Mouse (Mus musculus) midbrain, embryonic 10.5 days (tissue): ENCODE measurements at regions not wholly inside any gene's neighbourhood (a gene's known extent, or its start where the extent isn't known, plus 50 kb on each side); places are given as distances from the start of the nearest gene placed in this dataset.

ENCODE experiments used
- DNase-seq: peaks from one replicate; pipeline ENCODE4 v3.0.0-alpha.2; 2017; ENCODE audit warnings: low spot score
- H3K27ac ChIP-seq: fragments of 300-500 bp; sonication (generic); replicated peaks from 2 replicates; pipeline ENCODE4 v1.5.1; 2016; ENCODE audit warnings: mild to moderate bottlenecking
- H3K27me3 ChIP-seq: fragments of 300-500 bp; sonication (generic); 2 replicates; pipeline ENCODE4 v1.6.1; 2016; ENCODE audit warnings: low read depth, mild to moderate bottlenecking; ENCODE audit not compliant: poor library complexity, severe bottlenecking
- H3K36me3 ChIP-seq: fragments of 300-500 bp; sonication (generic); 2 replicates; pipeline ENCODE4 v1.6.1; 2016; ENCODE audit warnings: mild to moderate bottlenecking, moderate library complexity
- H3K4me1 ChIP-seq: fragments of 300-500 bp; sonication (generic); 2 replicates; pipeline ENCODE4 v1.6.1; 2016
- H3K4me3 ChIP-seq: fragments of 300-500 bp; sonication (generic); 2 replicates; pipeline ENCODE4 v1.5.1; 2016; ENCODE audit warnings: mild to moderate bottlenecking, moderate library complexity
- H3K9me3 ChIP-seq: fragments of 300-500 bp; sonication (generic); replicated peaks from 2 replicates; pipeline ENCODE4 v1.6.1; 2016; ENCODE audit warnings: mild to moderate bottlenecking
- WGBS: fragments of 180-500 bp; shearing (Covaris S2); methylation state at CpG from one replicate; pipeline ENCODE4 v1.1.7; 2016; 5-methylcytosine and 5-hydroxymethylcytosine counted together

DNA sequence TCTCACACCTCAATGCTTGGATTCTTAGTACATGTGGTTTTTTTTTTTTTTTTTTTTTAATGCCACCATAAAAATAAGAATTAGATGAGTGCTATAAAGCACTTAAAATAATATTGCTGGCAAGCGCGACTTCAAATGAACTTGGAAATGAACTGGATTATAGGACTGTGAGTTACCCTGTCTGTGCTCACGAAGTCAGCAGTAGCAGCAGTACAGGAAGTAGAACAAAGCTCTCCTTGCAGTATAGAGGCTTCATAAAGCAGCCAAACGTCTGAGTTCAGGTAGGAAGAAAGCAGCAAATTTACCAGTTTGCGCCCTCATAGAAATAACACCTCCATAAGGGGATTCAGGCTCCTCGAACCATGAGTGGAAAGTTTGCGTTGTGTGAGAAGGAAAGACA lies 115.6 kb upstream of the Fat1 start:
- H3K4me1 ChIP-seq = no peaks in the 10 kb centered on the region
- no peak for DNase-seq
- no peak overlapping the region for H3K4me3 ChIP-seq
- WGBS = 90% methylated on average over 7 of the region's 7 CpGs
- no peaks in the 10 kb centered on the region for H3K27me3 ChIP-seq
- no peak overlapping the region for H3K27ac ChIP-seq
- H3K9me3 ChIP-seq = peaks cover 9% of the 10 kb centered on the region
- no peaks in the 10 kb centered on the region for H3K36me3 ChIP-seq

GRCm38 (mm10) chr8:44825183-44825757 lies 110.0 kb upstream of the Fat1 start:
- DNase-seq = no peak
- Histone ChIP-seq H3K27me3 (no peaks in the 10 kb centered on the region), H3K9me3 (peaks cover 9% of the 10 kb centered on the region), H3K4me3 (no peak overlapping the region), H3K27ac (no peak overlapping the region), H3K4me1 (peaks cover 10% of the 10 kb centered on the region), H3K36me3 (no peaks in the 10 kb centered on the region)
- WGBS = 89% methylated on average over 6 of the region's 6 CpGs

- peaks cover 10% of the 10 kb centered on the region for H3K4me1 ChIP-seq
- no peak overlapping the region for H3K4me3 ChIP-seq
- 45% methylated on average over 13 of the region's 13 CpGs for WGBS
- H3K9me3 ChIP-seq = peaks cover 9% of the 10 kb centered on the region
- no peaks in the 10 kb centered on the region for H3K27me3 ChIP-seq
- H3K27ac ChIP-seq = no peak overlapping the region
- H3K36me3 ChIP-seq = no peaks in the 10 kb centered on the region
- peak; percentile 39 for DNase-seq
These were observed 108.3 kb upstream of the Fat1 start for GRCm38 (mm10) chr8:44826936-44827335.

- no peak for DNase-seq
- no peak overlapping the region for H3K4me3 ChIP-seq
- H3K27ac ChIP-seq = no peak overlapping the region
- H3K4me1 ChIP-seq = peaks cover 10% of the 10 kb centered on the region
- H3K9me3 ChIP-seq = peaks cover 9% of the 10 kb centered on the region
- no peaks in the 10 kb centered on the region for H3K36me3 ChIP-seq
- no peaks in the 10 kb centered on the region for H3K27me3 ChIP-seq
- WGBS = 85% methylated on average over 3 of the region's 3 CpGs
These were observed 107.2 kb upstream of the Fat1 start for GRCm38 (mm10) chr8:44828026-44828425.

- no peak overlapping the region for H3K27ac ChIP-seq
- DNase-seq = no peak
- H3K4me1 ChIP-seq = 0 out of 2 replicates have a peak, but pooled peaks cover 4% of the 10 kb centered on the region
- no peaks in the 10 kb centered on the region for H3K27me3 ChIP-seq
- 81% methylated on average over 8 of the region's 8 CpGs for WGBS
- H3K36me3 ChIP-seq = no peaks in the 10 kb centered on the region
- no peaks in the 10 kb centered on the region for H3K9me3 ChIP-seq
- no peak overlapping the region for H3K4me3 ChIP-seq
These were observed 96.8 kb upstream of the Fat1 start for GRCm38 (mm10) chr8:44838431-44838830.

- H3K4me1 ChIP-seq = 0 out of 2 replicates have a peak, but pooled peaks cover 4% of the 10 kb centered on the region
- 84% methylated on average over 13 of the region's 13 CpGs for WGBS
These were observed 95.6 kb upstream of the Fat1 start for GRCm38 (mm10) chr8:44839504-44840209.

DNA sequence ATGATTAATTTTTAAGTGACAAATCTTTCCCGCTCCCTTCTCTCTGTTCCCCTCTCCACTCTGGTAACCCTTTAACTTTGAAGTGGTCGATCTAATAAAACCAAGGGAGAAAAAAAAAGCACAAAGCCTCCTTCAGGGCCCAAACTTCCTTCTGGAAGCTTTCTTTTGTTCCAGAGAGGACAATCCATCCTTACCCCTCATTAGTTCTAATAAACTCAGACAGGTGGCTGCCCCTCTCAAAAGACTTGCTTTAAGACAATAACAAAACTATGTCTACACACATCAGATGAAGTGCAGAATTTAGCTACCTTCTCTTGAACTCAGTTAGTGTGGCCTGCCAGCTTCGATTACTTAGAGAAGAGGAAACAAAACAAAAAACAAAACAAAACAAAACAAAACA lies 94.6 kb upstream of the Fat1 start:
- Histone ChIP-seq H3K4me1 (0 out of 2 replicates have a peak, but pooled peaks cover 4% of the 10 kb centered on the region), H3K27me3 (no peaks in the 10 kb centered on the region), H3K36me3 (no peaks in the 10 kb centered on the region), H3K4me3 (no peak overlapping the region), H3K9me3 (no peaks in the 10 kb centered on the region), H3K27ac (no peak overlapping the region)
- no peak for DNase-seq
- 55% methylated on average over 3 of the region's 3 CpGs for WGBS

More at GRCm38 (mm10) chr8:44839504-44840209, 95.6 kb upstream of the Fat1 start:
- no peaks in the 10 kb centered on the region for H3K36me3 ChIP-seq
- no peak overlapping the region for H3K27ac ChIP-seq
- no peak for DNase-seq
- H3K9me3 ChIP-seq = no peaks in the 10 kb centered on the region
- H3K4me3 ChIP-seq = no peak overlapping the region
- no peaks in the 10 kb centered on the region for H3K27me3 ChIP-seq

DNA sequence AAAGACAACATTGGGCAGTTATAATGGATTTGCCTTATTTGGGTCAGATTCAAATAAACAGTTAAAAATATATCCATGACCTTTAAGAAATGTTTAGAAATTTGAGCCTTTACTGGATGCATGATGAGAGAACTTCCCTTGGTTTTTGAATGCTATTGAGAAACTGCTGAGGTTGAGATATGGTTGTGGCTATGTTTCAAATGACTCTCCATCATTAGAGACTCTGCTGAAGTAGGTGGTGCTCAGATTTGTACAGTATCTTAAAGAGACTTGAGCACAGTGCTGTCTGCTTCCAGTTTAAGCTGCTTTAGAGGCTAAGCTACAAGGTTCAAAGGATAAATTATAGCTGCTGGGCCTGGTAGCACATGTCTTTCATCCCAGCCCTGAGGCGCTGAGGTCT lies 90.9 kb upstream of the Fat1 start:
- no peak for DNase-seq
- no peak overlapping the region for H3K4me3 ChIP-seq
- H3K36me3 ChIP-seq = no peaks in the 10 kb centered on the region
- 0 out of 2 replicates have a peak, but pooled peaks cover 4% of the 10 kb centered on the region for H3K4me1 ChIP-seq
- H3K27ac ChIP-seq = no peak overlapping the region
- no peaks in the 10 kb centered on the region for H3K9me3 ChIP-seq
- WGBS = 86% methylated on average over 1 of the region's 1 CpGs
- no peaks in the 10 kb centered on the region for H3K27me3 ChIP-seq

DNA sequence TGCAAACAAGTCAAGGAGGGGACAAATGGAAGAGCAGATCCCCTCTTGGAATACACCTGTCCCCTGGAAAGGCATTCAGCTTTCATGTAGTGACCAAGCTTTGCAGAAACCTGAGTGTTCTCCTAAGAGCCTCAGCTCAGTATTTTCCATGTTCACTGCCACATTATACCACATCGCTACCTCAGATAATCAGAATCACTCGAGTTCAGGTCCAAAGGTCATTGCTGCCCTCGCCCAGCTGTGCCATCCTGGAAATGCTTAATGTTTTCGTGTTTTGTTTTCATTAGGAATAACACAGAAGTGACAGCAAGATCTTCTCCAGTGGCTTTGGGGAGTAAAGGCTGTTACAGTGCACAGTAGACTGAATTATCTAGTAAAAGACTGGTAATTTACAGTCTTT lies 83.0 kb upstream of the Fat1 start:
- H3K4me1 ChIP-seq = no peaks in the 10 kb centered on the region
- no peak overlapping the region for H3K27ac ChIP-seq
- no peaks in the 10 kb centered on the region for H3K36me3 ChIP-seq
- whole genome bisulfite sequencing = 86% methylated on average over 4 of the region's 4 CpGs
- H3K27me3 ChIP-seq = no peaks in the 10 kb centered on the region
- no peak overlapping the region for H3K4me3 ChIP-seq
- no peaks in the 10 kb centered on the region for H3K9me3 ChIP-seq
- DNase-seq = no peak

GRCm38 (mm10) chr8:44855115-44855514 lies 80.1 kb upstream of the Fat1 start:
- DNase-seq = no peak
- no peak overlapping the region for H3K4me3 ChIP-seq
- H3K9me3 ChIP-seq = no peaks in the 10 kb centered on the region
- H3K4me1 ChIP-seq = no peaks in the 10 kb centered on the region
- H3K27ac ChIP-seq = no peak overlapping the region
- H3K36me3 ChIP-seq = no peaks in the 10 kb centered on the region
- WGBS = 94% methylated on average over 4 of the region's 4 CpGs
- no peaks in the 10 kb centered on the region for H3K27me3 ChIP-seq

DNA sequence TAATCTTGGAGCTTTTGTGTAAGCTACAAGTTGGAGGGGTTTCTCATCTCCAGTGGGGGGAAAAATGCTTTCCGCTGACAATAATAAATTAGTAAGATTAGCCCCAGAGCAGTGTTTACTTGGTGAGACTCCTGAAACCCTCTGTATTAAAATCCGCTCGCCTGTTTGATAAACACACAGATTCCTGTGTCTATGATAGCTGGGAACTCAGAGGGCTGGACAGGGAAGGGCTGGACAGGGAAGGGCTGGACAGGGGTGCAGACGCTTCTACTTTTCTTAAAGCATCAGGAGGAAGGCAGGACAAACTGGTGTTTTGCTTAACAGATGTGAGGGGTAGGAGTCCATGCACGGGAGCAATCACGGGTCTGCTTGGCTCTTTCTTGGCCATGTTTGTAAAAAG lies 68.0 kb upstream of the Fat1 start:
- no peak for DNase-seq
- Histone ChIP-seq H3K27ac (no peak overlapping the region), H3K4me3 (no peak overlapping the region), H3K36me3 (no peaks in the 10 kb centered on the region), H3K4me1 (no peaks in the 10 kb centered on the region), H3K27me3 (no peaks in the 10 kb centered on the region), H3K9me3 (no peaks in the 10 kb centered on the region)
- 82% methylated on average over 6 of the region's 6 CpGs for WGBS

GRCm38 (mm10) chr8:44867666-44868065 lies 67.6 kb upstream of the Fat1 start:
- no peak overlapping the region for H3K27ac ChIP-seq
- no peak overlapping the region for H3K4me3 ChIP-seq
- H3K36me3 ChIP-seq = no peaks in the 10 kb centered on the region
- 82% methylated on average over 5 of the region's 5 CpGs for WGBS
- no peaks in the 10 kb centered on the region for H3K27me3 ChIP-seq
- H3K4me1 ChIP-seq = no peaks in the 10 kb centered on the region
- no peaks in the 10 kb centered on the region for H3K9me3 ChIP-seq
- no peak for DNase-seq

DNA sequence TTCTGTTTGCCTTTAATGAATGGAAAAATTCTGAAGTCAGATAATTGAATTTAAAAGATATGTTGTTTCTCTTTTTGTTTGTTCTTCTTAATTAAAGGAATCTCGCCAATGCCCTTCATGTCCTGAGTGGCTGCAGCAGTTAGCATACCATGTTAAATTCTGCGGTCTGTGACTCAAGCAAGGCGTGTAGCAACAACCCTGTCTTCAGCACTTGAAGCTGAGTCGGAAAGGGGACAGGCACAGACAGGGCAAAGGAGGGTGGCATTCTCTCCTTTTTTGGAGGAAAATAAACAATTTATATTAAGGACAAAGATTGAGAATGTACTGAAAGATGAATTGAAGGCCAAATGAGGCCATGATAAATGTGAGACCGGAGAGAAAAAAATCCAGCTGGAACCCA lies 58.2 kb upstream of the Fat1 start:
- H3K9me3 ChIP-seq = no peaks in the 10 kb centered on the region
- H3K27me3 ChIP-seq = no peaks in the 10 kb centered on the region
- no peaks in the 10 kb centered on the region for H3K4me1 ChIP-seq
- no peak overlapping the region for H3K27ac ChIP-seq
- WGBS = 77% methylated on average over 5 of the region's 5 CpGs
- no peak for DNase-seq
- no peaks in the 10 kb centered on the region for H3K36me3 ChIP-seq
- H3K4me3 ChIP-seq = no peak overlapping the region
